Mouse (Mus musculus) liver, postnatal 0 days (tissue): ENCODE measurements around the gene Golga7b.

Experiments
- CTCF ChIP-seq: sonication (generic); IDR thresholded peaks from 2 replicates; pipeline ENCODE4 v1.5.1; 2016; ENCODE audit warnings: antibody characterized with exemption, low read depth
- EP300 ChIP-seq: IDR thresholded peaks from 2 replicates; pipeline ENCODE4 v1.6.1; 2016; ENCODE audit warnings: antibody characterized with exemption, low read depth, mild to moderate bottlenecking

GRCm38 (mm10) chr19:42316998-42317397 is 69.6 kb downstream of the Golga7b start:
- TF ChIP-seq CTCF (no peak), EP300 (no peak)
